Mouse (Mus musculus): ENCODE results near the gene Lama5.

Gene Lama5

GRCm38 (mm10) chr2:180254436-180255209 is 29.0 kb upstream of the Lama5 start:
- no peak for DNase-seq

- no peak for DNase-seq
Measured at GRCm38 (mm10) chr2:180251838-180252237, 26.2 kb upstream of the Lama5 start.

- peak; percentile 89 for DNase-seq
Measured at GRCm38 (mm10) chr2:180250930-180251611, 25.4 kb upstream of the Lama5 start.

- no peak for DNase-seq
Measured at GRCm38 (mm10) chr2:180248947-180249660, 23.4 kb upstream of the Lama5 start.

GRCm38 (mm10) chr2:180247916-180248315 is 22.3 kb upstream of the Lama5 start:
- no peak for DNase-seq

GRCm38 (mm10) chr2:180243108-180243507 is 17.4 kb upstream of the Lama5 start:
- DNase-seq = no peak

GRCm38 (mm10) chr2:180238591-180238990 is 12.9 kb upstream of the Lama5 start:
- DNase-seq = no peak

- DNase-seq = no peak
Measured at GRCm38 (mm10) chr2:180237601-180238345, 12.1 kb upstream of the Lama5 start.

- DNase-seq = no peak
Measured at GRCm38 (mm10) chr2:180236930-180237329, 11.3 kb upstream of the Lama5 start.

GRCm38 (mm10) chr2:180236500-180236899 is 10.8 kb upstream of the Lama5 start:
- DNase-seq = no peak

GRCm38 (mm10) chr2:180235788-180236187 is 10.1 kb upstream of the Lama5 start:
- no peak for DNase-seq

- DNase-seq = peak; percentile 60
Measured at GRCm38 (mm10) chr2:180234980-180235379, 9.3 kb upstream of the Lama5 start.

- no peak for DNase-seq
Measured at GRCm38 (mm10) chr2:180234353-180234752, 8.7 kb upstream of the Lama5 start.

GRCm38 (mm10) chr2:180233101-180233904 is 7.6 kb upstream of the Lama5 start:
- DNase-seq = no peak

GRCm38 (mm10) chr2:180230482-180230881 is 4.8 kb upstream of the Lama5 start:
- no peak for DNase-seq

GRCm38 (mm10) chr2:180229129-180229528 is 3.5 kb upstream of the Lama5 start:
- DNase-seq = no peak

- DNase-seq = peak; percentile 82
Measured at GRCm38 (mm10) chr2:180228592-180228991, 2.9 kb upstream of the Lama5 start.

- no peak for DNase-seq
Measured at GRCm38 (mm10) chr2:180228060-180228458, 2.4 kb upstream of the Lama5 start.

- DNase-seq = peak; percentile 81
Measured at GRCm38 (mm10) chr2:180227262-180228059, 1.8 kb upstream of the Lama5 start.

- peak; percentile 69 for DNase-seq
Measured at GRCm38 (mm10) chr2:180225044-180225761, 456 bp downstream of the Lama5 start.

Measured in kidney, postnatal 14 days (tissue).